ENCODE assay signal across 20 mouse cellular contexts in genomic region chr2:33186505-33186904, GRCm38 (mm10). TPM values are rescaled to one million over a fixed set of nuclear protein-coding genes. Genes with fewer than 3 reads are reported as not detected.
DNase-seq lines count a peak whose midpoint lies in the region; ATAC-seq lines count a peak whose summit lies in the region.
"Had no signal": no experiment of that assay in that cellular context is flagged by ENCODE, and none has a peak within 500 bp of the region (broad histone marks: within the 10 kb centered on the region; RNA-seq: fewer than 3 reads in every experiment).

No protein-coding gene starts in this region.

- intact Hi-C loops in heart, postnatal 25 days (cut with DNase I), result no loop called here

- peaks cover 19% of the 10 kb centered on the region; the same call in 1 of the 2 replicates for H3K4me1 ChIP-seq in embryonic facial prominence, embryonic 15.5 days
- peaks cover 47% of the 10 kb centered on the region for H3K4me1 ChIP-seq in heart, embryonic 16.5 days (ENCODE audit: control insufficient read depth, insufficient read depth, low read length)
- H3K4me1 ChIP-seq: liver, embryonic 13.5 days; lung, embryonic 15.5 days had no signal

- peak overlapping the region; percentile 49; the same call in 1 of the 2 replicates for H3K27ac ChIP-seq in embryonic facial prominence, embryonic 15.5 days (replicated peaks)
- peak overlapping the region; percentile 92 for H3K27ac ChIP-seq in heart, embryonic 16.5 days (ENCODE audit: low read length)
- H3K27ac ChIP-seq: hindbrain, embryonic 12.5 days; liver, embryonic 13.5 days; lung, embryonic 15.5 days; neural tube, embryonic 15.5 days had no signal

- H3K9me3 ChIP-seq in embryonic facial prominence, embryonic 15.5 days (replicated peaks), result no peaks in the 10 kb centered on the region
- H3K9me3 ChIP-seq in heart, embryonic 16.5 days (replicated peaks; ENCODE audit: control insufficient read depth, low read length), result no peaks in the 10 kb centered on the region
- H3K9me3 ChIP-seq: hindbrain, embryonic 12.5 days; liver, embryonic 13.5 days; lung, embryonic 15.5 days; neural tube, embryonic 15.5 days had no signal

- 75% methylated on average over 7 of the region's 7 CpGs for WGBS in embryonic facial prominence, embryonic 15.5 days
- 32% methylated on average over 7 of the region's 7 CpGs for WGBS in heart, embryonic 16.5 days

- H3K4me2 ChIP-seq in embryonic facial prominence, embryonic 15.5 days (replicated peaks), result no peak overlapping the region
- no peak overlapping the region for H3K4me2 ChIP-seq in heart, embryonic 16.5 days (ENCODE audit: low read depth, low read length)
- H3K4me2 ChIP-seq: hindbrain, embryonic 12.5 days; liver, embryonic 13.5 days; lung, embryonic 15.5 days; neural tube, embryonic 15.5 days had no signal

- no peak for ATAC-seq in embryonic facial prominence, embryonic 15.5 days (ENCODE audit: insufficient number of reproducible peaks, low FRiP score, low TSS enrichment, low read depth)
- peak; percentile 35 for ATAC-seq in heart, embryonic 16.5 days (replicated peaks; ENCODE audit: extremely low read depth, insufficient read depth, low FRiP score)
- ATAC-seq: inflammation-experienced regulatory T-cells, adult 6 months had no signal

- peak; percentile 56 to 65 for DNase-seq in heart, adult 18-20 months
- DNase-seq in heart, postnatal 25 days (ENCODE audit: low spot score), result no peak
- peak; percentile 29 for DNase-seq in 3134 (ENCODE audit: extremely low read depth, insufficient read length, low spot score)
- DNase-seq in yolk sac, embryonic 10.5 days (ENCODE audit: low spot score), result no peak
- DNase-seq in cerebellum, postnatal 25 days, result no peak
- DNase-seq in gastrocnemius, postnatal 25 days, result no peak
- DNase-seq: cerebellum, adult 11 months; cerebellum, postnatal 36 days; left cerebral cortex, postnatal 4 days; liver, embryonic 13.5 days; midbrain, embryonic 14.5 days; right cerebral cortex, postnatal 4 days; thymus, postnatal 14 days had no signal

- H3K9ac ChIP-seq in embryonic facial prominence, embryonic 15.5 days, result no peak overlapping the region
- peak overlapping the region; percentile 3; the same call in 1 of the 2 replicates for H3K9ac ChIP-seq in heart, embryonic 16.5 days (ENCODE audit: low read length)
- H3K9ac ChIP-seq: hindbrain, embryonic 12.5 days; liver, embryonic 13.5 days; lung, embryonic 15.5 days; neural tube, embryonic 15.5 days had no signal

- no peak overlapping the region for H3K4me3 ChIP-seq in embryonic facial prominence, embryonic 15.5 days (replicated peaks)
- no peak overlapping the region for H3K4me3 ChIP-seq in heart, embryonic 16.5 days (ENCODE audit: low read length)
- H3K4me3 ChIP-seq: hindbrain, embryonic 12.5 days; liver, embryonic 13.5 days; lung, embryonic 15.5 days; myocyte; neural tube, embryonic 15.5 days had no signal

- no peaks in the 10 kb centered on the region for H3K27me3 ChIP-seq in embryonic facial prominence, embryonic 15.5 days
- no peaks in the 10 kb centered on the region for H3K27me3 ChIP-seq in heart, embryonic 16.5 days (ENCODE audit: control insufficient read depth, insufficient read depth, low read length)
- H3K27me3 ChIP-seq: hindbrain, embryonic 12.5 days; liver, embryonic 13.5 days; lung, embryonic 15.5 days; neural tube, embryonic 15.5 days had no signal

- H3K36me3 ChIP-seq in embryonic facial prominence, embryonic 15.5 days, result no peaks in the 10 kb centered on the region
- no peaks in the 10 kb centered on the region for H3K36me3 ChIP-seq in heart, embryonic 16.5 days (ENCODE audit: control insufficient read depth, insufficient read depth)
- H3K36me3 ChIP-seq: hindbrain, embryonic 12.5 days; liver, embryonic 13.5 days; lung, embryonic 15.5 days; neural tube, embryonic 15.5 days had no signal

RNA-seq across cellular contexts. Expression of gene Angptl2, which starts 29.4 kb away (rescaled TPM):
- total RNA-seq in heart, adult 18-20 months (2021), result 10 to 100 TPM; 38.7 to 43.8 TPM
- 10 to 100 TPM; 47.9 to 78.9 TPM for total RNA-seq in heart, postnatal 25 days (2021)
- 59.2 and 62.1 TPM in 2 replicates for polyA plus RNA-seq in embryonic facial prominence, embryonic 15.5 days (2015; fragmentation: Nextera tagmentation; extraction: Ambion mirVana)
- 75.1 and 76.4 TPM in 2 replicates for polyA plus RNA-seq in heart, embryonic 16.5 days (2015; fragmentation: Nextera tagmentation; extraction: Ambion mirVana)
- 10 to 100 TPM; 64.2 to 68.7 TPM for total RNA-seq in gastrocnemius, postnatal 25 days (2021)

RNA-seq across cellular contexts. Expression of gene Garnl3, which starts 55.1 kb away (rescaled TPM):
- 1 to 10 TPM; 2.2 to 2.6 TPM for total RNA-seq in heart, adult 18-20 months (2021)
- total RNA-seq in heart, postnatal 25 days (2021), result 1 to 10 TPM; 3.0 to 3.3 TPM
- 8.8 and 10.7 TPM in 2 replicates for polyA plus RNA-seq in embryonic facial prominence, embryonic 15.5 days (2015; fragmentation: Nextera tagmentation; extraction: Ambion mirVana)
- polyA plus RNA-seq in heart, embryonic 16.5 days (2015; fragmentation: Nextera tagmentation; extraction: Ambion mirVana), result 8.2 and 8.3 TPM in 2 replicates
- total RNA-seq in gastrocnemius, postnatal 25 days (2021), result 1 to 10 TPM in 1 of 2 experiments, under 1 TPM in 1; 0.49 to 1.7 TPM

Comparison
In these comparisons a context has a peak if more than half of its experiments do, and no peak if none do; other contexts are left out.
1. DNase-seq: peak in heart, adult 18-20 months (2 of 2) and 3134 (single experiment); none in heart, postnatal 25 days (single experiment), yolk sac, embryonic 10.5 days (single experiment), cerebellum, postnatal 25 days (0 of 2) and gastrocnemius, postnatal 25 days (single experiment).